Mouse (Mus musculus) embryonic fibroblast, embryonic 13.5 days (primary cell): ENCODE measurements around the gene Agpat1. TPM values are rescaled to one million over a fixed set of nuclear protein-coding genes. Genes with fewer than 3 reads are reported as not detected.
A peak's percentile ranks its signal among the peaks of the same experiment; 100 is the strongest.

Source experiments
- H3K27ac ChIP-seq: 2 replicates; pipeline ENCODE4 v1.5.1; 2012; ENCODE audit warnings: low read length, control low read depth, inconsistent platforms; ENCODE audit not compliant: insufficient read depth
- H3K4me1 ChIP-seq: 2 replicates; pipeline ENCODE4 v1.6.1; 2011; ENCODE audit warnings: low read length; ENCODE audit not compliant: control insufficient read depth, insufficient read depth
- H3K4me3 ChIP-seq: 2 replicates; pipeline ENCODE4 v1.5.1; 2011; ENCODE audit warnings: mild to moderate bottlenecking, control low read depth, low read length; ENCODE audit not compliant: insufficient read depth
- CTCF ChIP-seq: IDR thresholded peaks from 2 replicates; pipeline ENCODE4 v1.5.1; 2011; ENCODE audit warnings: mild to moderate bottlenecking, control low read depth, low read length, moderate library complexity, borderline replicate concordance; ENCODE audit not compliant: insufficient read depth
- POLR2A ChIP-seq: IDR thresholded peaks from 2 replicates; pipeline ENCODE4 v1.6.1; 2011; ENCODE audit warnings: low read depth, mild to moderate bottlenecking, control low read depth, low read length, moderate library complexity
- polyA plus RNA-seq: library from polyadenylated mRNA; stranded (reverse); fragments of >200 nt; gene quantifications from 2 replicates; pipeline ENCODE4 v1.2.4, GENCODE M21; 2011; ENCODE audit warnings: low read depth; ENCODE audit not compliant: missing spikeins, insufficient read length

Gene Agpat1
- polyA plus RNA-seq, 1 experiment: 97.5 TPM

DNA sequence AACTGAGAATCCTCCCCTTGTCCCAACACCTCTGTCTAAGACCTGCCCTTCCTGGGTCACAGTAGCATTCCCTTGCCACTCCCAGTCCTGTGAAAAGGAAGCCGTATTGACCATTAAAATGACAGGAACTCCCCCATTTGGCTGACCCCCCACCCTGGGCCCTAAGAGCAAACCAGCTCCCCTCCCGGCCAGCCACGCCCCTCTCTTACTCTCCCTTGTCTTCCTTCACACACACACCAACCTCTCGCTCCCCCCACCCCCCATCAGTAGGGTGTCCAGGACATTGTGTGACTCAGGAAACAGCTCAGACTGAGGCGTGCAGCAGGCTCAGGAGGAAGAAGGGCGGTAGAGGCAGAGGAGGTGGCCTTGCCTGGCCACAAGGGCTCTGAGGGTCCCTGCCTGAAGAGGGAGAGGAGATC lies 40.0 kb upstream of the Agpat1 start, which contains the start of gene Notch4:
TSS of gene Notch4 (plus strand) at position 266 of the 419 bp plus-strand sequence.
- Histone ChIP-seq H3K4me3 (no peak within 1 kb of the TSS), H3K27ac (no peak within 1 kb of the TSS)
- TF ChIP-seq POLR2A (no peak), CTCF (no peak)

DNA sequence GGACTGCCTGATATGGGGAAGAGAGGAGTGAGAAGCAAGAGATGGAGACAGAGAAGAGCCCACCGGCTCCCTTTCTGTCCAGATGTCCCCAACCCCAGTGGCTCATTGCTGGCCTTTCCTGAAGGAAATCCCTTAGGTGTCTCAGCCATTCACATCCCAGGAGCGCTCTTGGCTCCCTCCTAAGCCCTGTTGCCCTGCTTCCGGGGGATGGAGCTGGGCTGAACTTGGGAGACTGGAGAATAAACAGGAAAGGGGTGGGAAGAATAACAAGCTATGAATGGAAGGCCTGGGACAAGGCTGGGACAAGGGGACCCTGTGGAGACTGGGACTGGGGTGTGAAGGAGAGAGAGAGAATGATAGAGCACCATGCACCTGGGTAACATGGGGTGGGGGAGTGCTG lies 39.3 kb upstream of the Agpat1 start:
- TF ChIP-seq POLR2A (no peak), CTCF (no peak)
- Histone ChIP-seq H3K4me3 (no peak overlapping the region), H3K27ac (no peak overlapping the region), H3K4me1 (peaks cover 4% of the 10 kb centered on the region; the same call in 1 of the 2 replicates)

More for the DNA sequence above, 40.0 kb upstream of the Agpat1 start, which contains the start of gene Notch4:
- H3K4me1 ChIP-seq: peaks cover 4% of the 10 kb centered on the region; the same call in 1 of the 2 replicates

DNA sequence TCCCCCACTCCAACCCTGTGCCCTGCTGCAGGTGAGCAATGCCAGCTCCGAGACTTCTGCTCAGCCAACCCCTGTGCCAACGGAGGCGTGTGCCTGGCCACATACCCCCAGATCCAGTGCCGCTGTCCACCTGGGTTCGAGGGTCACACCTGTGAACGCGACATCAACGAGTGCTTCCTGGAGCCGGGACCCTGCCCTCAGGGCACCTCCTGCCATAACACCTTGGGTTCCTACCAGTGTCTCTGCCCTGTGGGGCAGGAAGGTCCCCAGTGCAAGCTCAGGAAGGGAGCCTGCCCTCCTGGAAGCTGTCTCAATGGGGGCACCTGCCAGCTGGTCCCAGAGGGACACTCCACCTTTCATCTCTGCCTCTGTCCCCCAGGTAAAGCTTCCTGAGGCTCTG lies 36.8 kb upstream of the Agpat1 start:
- no peak overlapping the region for H3K27ac ChIP-seq
- H3K4me3 ChIP-seq: no peak overlapping the region
- TF ChIP-seq POLR2A (no peak), CTCF (no peak)
- H3K4me1 ChIP-seq: peaks cover 4% of the 10 kb centered on the region; the same call in 1 of the 2 replicates

DNA sequence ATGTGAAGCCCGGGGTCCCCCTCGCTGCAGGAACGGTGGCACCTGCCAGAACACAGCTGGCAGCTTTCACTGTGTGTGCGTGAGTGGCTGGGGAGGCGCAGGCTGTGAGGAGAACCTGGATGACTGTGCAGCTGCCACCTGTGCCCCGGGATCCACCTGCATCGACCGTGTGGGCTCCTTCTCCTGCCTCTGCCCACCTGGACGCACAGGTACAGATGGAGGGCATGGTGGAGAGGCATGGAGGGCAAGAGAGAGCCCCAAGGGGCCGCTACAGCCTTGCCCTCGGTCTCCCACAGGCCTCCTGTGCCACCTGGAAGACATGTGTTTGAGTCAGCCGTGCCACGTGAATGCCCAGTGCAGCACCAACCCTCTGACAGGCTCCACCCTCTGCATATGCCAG lies 35.6 kb upstream of the Agpat1 start:
- H3K27ac ChIP-seq: no peak overlapping the region
- H3K4me3 ChIP-seq: no peak overlapping the region
- peaks cover 4% of the 10 kb centered on the region; the same call in 1 of the 2 replicates for H3K4me1 ChIP-seq
- TF ChIP-seq CTCF (no peak), POLR2A (no peak)

DNA sequence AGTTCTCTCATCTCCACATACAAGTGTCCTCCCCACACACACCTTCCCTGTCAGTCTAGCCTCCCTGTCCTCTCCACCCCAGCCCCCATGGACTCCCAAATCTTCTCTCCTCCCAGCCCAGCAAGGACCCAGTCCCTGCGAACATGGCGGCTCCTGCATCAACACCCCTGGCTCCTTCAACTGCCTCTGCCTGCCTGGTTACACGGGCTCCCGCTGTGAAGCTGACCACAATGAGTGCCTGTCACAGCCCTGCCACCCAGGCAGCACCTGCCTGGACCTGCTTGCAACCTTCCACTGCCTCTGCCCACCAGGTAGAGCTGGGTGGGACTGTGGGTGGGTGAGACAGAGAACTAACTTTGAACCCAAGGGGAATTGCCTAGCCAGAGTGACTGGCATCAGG lies 34.1 kb upstream of the Agpat1 start:
- Histone ChIP-seq H3K4me1 (no peaks in the 10 kb centered on the region), H3K27ac (no peak overlapping the region), H3K4me3 (no peak overlapping the region)
- TF ChIP-seq CTCF (no peak), POLR2A (no peak)

DNA sequence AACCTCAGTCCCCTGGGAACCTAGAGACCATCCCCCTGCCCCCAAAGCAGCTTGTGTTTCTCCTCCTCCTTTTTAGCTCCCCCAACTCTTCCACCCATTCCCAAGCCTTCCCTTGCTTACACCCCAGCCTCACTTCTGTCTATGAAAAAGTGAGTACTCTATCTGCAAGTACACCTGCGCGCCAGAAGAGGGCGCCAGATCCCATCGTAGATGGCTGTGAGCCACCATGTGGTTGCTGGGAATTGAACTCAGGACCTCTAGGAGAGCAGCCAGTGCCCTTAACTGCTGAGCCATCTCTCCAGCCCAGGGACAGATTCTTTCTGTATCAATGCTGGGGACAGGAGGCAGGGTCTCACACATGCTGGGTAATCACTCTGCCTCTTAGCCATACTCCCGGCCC lies 32.2 kb upstream of the Agpat1 start:
- 0 out of 2 replicates have a peak, but pooled peaks have one; percentile 8 for TF ChIP-seq CTCF
- no peak for TF ChIP-seq POLR2A
- no peak overlapping the region for H3K4me3 ChIP-seq

DNA sequence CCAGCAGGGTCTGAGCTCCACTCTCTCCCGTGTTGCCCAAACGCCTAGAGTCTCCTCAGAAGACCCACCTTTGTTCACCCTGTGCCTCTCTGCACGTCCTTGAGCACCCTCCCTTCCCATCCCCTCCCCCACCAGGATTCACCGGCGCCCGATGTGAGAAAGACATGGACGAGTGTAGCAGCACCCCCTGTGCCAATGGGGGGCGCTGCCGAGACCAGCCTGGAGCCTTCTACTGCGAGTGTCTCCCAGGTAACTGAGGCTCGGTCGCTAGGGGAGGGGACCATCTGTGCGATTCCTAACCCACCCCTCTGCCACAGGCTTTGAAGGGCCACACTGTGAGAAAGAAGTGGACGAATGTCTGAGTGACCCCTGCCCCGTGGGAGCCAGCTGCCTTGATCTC lies 31.7 kb upstream of the Agpat1 start:
- Histone ChIP-seq H3K27ac (no peak overlapping the region), H3K4me3 (no peak overlapping the region), H3K4me1 (no peaks in the 10 kb centered on the region)
- TF ChIP-seq CTCF: no peak
- no peak for TF ChIP-seq POLR2A

More for the DNA sequence above, 32.2 kb upstream of the Agpat1 start:
- H3K27ac ChIP-seq: no peak overlapping the region
- no peaks in the 10 kb centered on the region for H3K4me1 ChIP-seq

DNA sequence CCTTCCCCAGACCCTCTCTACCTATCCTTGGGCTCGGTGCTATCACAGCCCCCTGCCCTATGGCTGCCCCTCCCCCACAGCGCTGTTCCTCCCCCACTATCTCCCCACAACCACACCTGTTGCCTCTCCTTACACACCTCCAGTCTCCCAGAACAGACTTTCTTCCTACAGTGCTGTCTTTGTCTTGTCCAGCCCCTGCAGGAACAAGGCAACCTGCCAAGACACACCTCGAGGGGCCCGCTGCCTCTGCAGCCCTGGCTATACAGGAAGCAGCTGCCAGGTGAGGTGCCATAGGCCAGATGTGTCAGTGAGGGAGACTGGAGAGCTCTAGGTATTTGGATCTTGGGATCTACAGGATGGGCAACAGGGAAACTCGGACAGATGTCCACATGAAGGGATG lies 27.5 kb upstream of the Agpat1 start:
- H3K4me3 ChIP-seq: no peak overlapping the region
- no peak overlapping the region for H3K27ac ChIP-seq
- TF ChIP-seq POLR2A (no peak), CTCF (no peak)
- H3K4me1 ChIP-seq: no peaks in the 10 kb centered on the region

DNA sequence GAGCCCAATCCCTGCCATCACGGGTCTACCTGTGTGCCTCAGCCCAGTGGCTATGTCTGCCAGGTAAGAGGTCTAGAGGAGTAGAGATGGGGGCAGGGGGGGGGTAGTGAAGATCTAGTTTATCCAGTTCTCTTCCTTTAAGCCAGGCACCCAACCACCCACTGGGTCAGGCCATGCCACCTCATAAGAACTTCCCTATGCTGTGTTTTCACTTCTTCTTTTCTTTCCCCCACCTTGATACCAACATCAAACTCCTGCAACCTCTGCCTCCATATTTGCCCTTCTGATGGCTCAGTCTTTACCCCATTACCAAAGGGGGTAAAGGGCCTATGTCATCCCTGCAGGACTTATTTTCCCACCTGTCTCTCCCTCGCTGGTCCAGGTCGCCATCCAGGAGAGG lies 26.0 kb upstream of the Agpat1 start:
- Histone ChIP-seq H3K4me1 (no peaks in the 10 kb centered on the region), H3K27ac (no peak overlapping the region), H3K4me3 (no peak overlapping the region)
- TF ChIP-seq POLR2A: no peak
- no peak for TF ChIP-seq CTCF

DNA sequence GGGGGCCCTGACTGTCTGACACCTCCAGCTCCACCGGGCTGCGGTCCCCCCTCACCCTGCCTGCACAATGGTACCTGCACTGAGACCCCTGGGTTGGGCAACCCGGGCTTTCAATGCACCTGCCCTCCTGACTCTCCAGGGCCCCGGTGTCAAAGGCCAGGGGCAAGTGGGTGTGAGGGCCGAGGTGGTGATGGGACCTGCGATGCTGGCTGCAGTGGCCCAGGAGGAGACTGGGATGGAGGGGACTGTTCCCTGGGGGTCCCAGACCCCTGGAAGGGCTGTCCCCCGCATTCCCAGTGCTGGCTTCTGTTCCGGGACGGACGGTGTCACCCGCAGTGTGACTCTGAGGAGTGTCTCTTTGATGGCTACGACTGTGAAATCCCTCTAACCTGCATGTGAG lies 21.5 kb upstream of the Agpat1 start:
- no peak overlapping the region for H3K27ac ChIP-seq
- TF ChIP-seq CTCF: no peak
- TF ChIP-seq POLR2A: no peak

DNA sequence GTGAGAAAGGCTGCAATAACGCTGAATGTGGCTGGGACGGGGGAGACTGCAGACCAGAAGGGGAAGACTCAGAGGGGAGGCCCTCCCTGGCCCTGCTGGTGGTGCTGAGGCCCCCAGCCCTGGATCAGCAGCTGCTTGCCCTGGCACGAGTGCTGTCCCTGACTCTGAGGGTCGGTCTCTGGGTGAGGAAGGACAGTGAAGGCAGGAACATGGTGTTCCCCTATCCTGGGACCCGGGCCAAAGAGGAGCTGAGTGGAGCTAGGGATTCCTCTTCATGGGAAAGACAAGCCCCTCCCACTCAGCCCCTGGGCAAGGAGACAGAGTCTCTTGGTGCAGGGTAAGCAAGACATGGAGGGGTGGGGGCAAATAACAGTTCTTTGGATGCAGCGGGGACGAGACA lies 20.7 kb upstream of the Agpat1 start:
- Histone ChIP-seq H3K4me3 (no peak overlapping the region), H3K27ac (no peak overlapping the region), H3K4me1 (no peaks in the 10 kb centered on the region)
- TF ChIP-seq CTCF: no peak
- no peak for TF ChIP-seq POLR2A

More for the DNA sequence above, 21.5 kb upstream of the Agpat1 start:
- no peak overlapping the region for H3K4me3 ChIP-seq
- H3K4me1 ChIP-seq: no peaks in the 10 kb centered on the region
